Mouse (Mus musculus): ENCODE measurements around the gene Nfib. TPM values are rescaled to one million over a fixed set of nuclear protein-coding genes. Genes with fewer than 3 reads are reported as not detected.
A peak's percentile ranks its signal among the peaks of the same experiment; 100 is the strongest.

Nfib gene
- polyA plus RNA-seq, 1 experiment from 2014 or later: 41.4 TPM

- ATAC-seq: no peak
- H3K9me3 ChIP-seq: no peaks in the 10 kb centered on the region
- H3K4me2 ChIP-seq (replicated peaks): no peak overlapping the region
- no peaks in the 10 kb centered on the region for H3K36me3 ChIP-seq
- H3K4me1 ChIP-seq (replicated peaks): peaks cover 31% of the 10 kb centered on the region
- H3K27ac ChIP-seq: no peak overlapping the region
- WGBS: 63% methylated on average over 5 of the region's 5 CpGs
- no peak overlapping the region for H3K9ac ChIP-seq
- H3K27me3 ChIP-seq (replicated peaks): no peaks in the 10 kb centered on the region
- H3K4me3 ChIP-seq (replicated peaks): no peak overlapping the region
Observed at GRCm38 (mm10) chr4:82470212-82470937, 235.2 kb downstream of the Nfib start.

- H3K4me1 ChIP-seq (replicated peaks): peaks cover 39% of the 10 kb centered on the region
- ATAC-seq: no peak
- no peaks in the 10 kb centered on the region for H3K36me3 ChIP-seq
- H3K27ac ChIP-seq: no peak overlapping the region
- WGBS: 81% methylated on average over 3 of the region's 3 CpGs
- no peak overlapping the region for H3K4me3 ChIP-seq (replicated peaks)
- H3K4me2 ChIP-seq (replicated peaks): no peak overlapping the region
- no peak overlapping the region for H3K9ac ChIP-seq
- H3K9me3 ChIP-seq: no peaks in the 10 kb centered on the region
- no peaks in the 10 kb centered on the region for H3K27me3 ChIP-seq (replicated peaks)
Observed at GRCm38 (mm10) chr4:82468944-82469343, 236.6 kb downstream of the Nfib start.

- no peak for ATAC-seq
- H3K27me3 ChIP-seq (replicated peaks): no peaks in the 10 kb centered on the region
- no peak overlapping the region for H3K27ac ChIP-seq
- no peaks in the 10 kb centered on the region for H3K9me3 ChIP-seq
- peaks cover 36% of the 10 kb centered on the region for H3K4me1 ChIP-seq (replicated peaks)
- no peak overlapping the region for H3K4me3 ChIP-seq (replicated peaks)
- 56% methylated on average over 8 of the region's 8 CpGs for WGBS
- H3K9ac ChIP-seq: no peak overlapping the region
- H3K36me3 ChIP-seq: no peaks in the 10 kb centered on the region
- no peak overlapping the region for H3K4me2 ChIP-seq (replicated peaks)
Observed at GRCm38 (mm10) chr4:82466717-82467116, 238.8 kb downstream of the Nfib start.

GRCm38 (mm10) chr4:82466144-82466543 lies 239.4 kb downstream of the Nfib start:
- 53% methylated on average over 6 of the region's 6 CpGs for WGBS

GRCm38 (mm10) chr4:82464051-82464632 lies 241.4 kb downstream of the Nfib start:
- Histone ChIP-seq H3K4me1 (replicated peaks) (peaks cover 23% of the 10 kb centered on the region), H3K4me2 (replicated peaks) (peak overlapping the region; percentile 22), H3K9ac (no peak overlapping the region), H3K27ac (peak overlapping the region; percentile 58), H3K9me3 (no peaks in the 10 kb centered on the region), H3K4me3 (replicated peaks) (no peak overlapping the region), H3K36me3 (no peaks in the 10 kb centered on the region), H3K27me3 (replicated peaks) (no peaks in the 10 kb centered on the region)
- ATAC-seq: peak; percentile 76
- 32% methylated on average over 8 of the region's 8 CpGs for WGBS

More at GRCm38 (mm10) chr4:82466144-82466543, 239.4 kb downstream of the Nfib start:
- H3K4me3 ChIP-seq (replicated peaks): no peak overlapping the region
- no peak overlapping the region for H3K9ac ChIP-seq
- H3K36me3 ChIP-seq: no peaks in the 10 kb centered on the region
- 0 out of 2 replicates have a peak overlapping the region, but pooled peaks have one; percentile 41 for H3K27ac ChIP-seq
- ATAC-seq: no peak
- no peaks in the 10 kb centered on the region for H3K9me3 ChIP-seq
- H3K4me1 ChIP-seq (replicated peaks): peaks cover 31% of the 10 kb centered on the region
- H3K4me2 ChIP-seq (replicated peaks): 0 out of 2 replicates have a peak overlapping the region, but pooled peaks have one; percentile 3
- H3K27me3 ChIP-seq (replicated peaks): no peaks in the 10 kb centered on the region

GRCm38 (mm10) chr4:82463189-82463715 lies 242.3 kb downstream of the Nfib start:
- Histone ChIP-seq H3K4me2 (replicated peaks) (no peak overlapping the region), H3K9me3 (no peaks in the 10 kb centered on the region), H3K27me3 (replicated peaks) (no peaks in the 10 kb centered on the region), H3K27ac (no peak overlapping the region), H3K4me1 (replicated peaks) (peaks cover 25% of the 10 kb centered on the region), H3K9ac (no peak overlapping the region), H3K36me3 (no peaks in the 10 kb centered on the region), H3K4me3 (replicated peaks) (no peak overlapping the region)
- ATAC-seq: 0 out of 2 replicates have a peak, but pooled peaks have one; percentile 9
- 62% methylated on average over 7 of the region's 7 CpGs for WGBS

- Histone ChIP-seq H3K27ac (no peak overlapping the region), H3K36me3 (no peaks in the 10 kb centered on the region), H3K27me3 (replicated peaks) (no peaks in the 10 kb centered on the region), H3K4me1 (replicated peaks) (peaks cover 25% of the 10 kb centered on the region), H3K9me3 (no peaks in the 10 kb centered on the region), H3K9ac (no peak overlapping the region), H3K4me2 (replicated peaks) (no peak overlapping the region), H3K4me3 (replicated peaks) (no peak overlapping the region)
- ATAC-seq: no peak
- 89% methylated on average over 2 of the region's 2 CpGs for WGBS
Observed at GRCm38 (mm10) chr4:82461676-82462075, 243.9 kb downstream of the Nfib start.

GRCm38 (mm10) chr4:82458895-82459294 lies 246.7 kb downstream of the Nfib start:
- ATAC-seq: no peak
- Histone ChIP-seq H3K27me3 (replicated peaks) (no peaks in the 10 kb centered on the region), H3K9ac (no peak overlapping the region), H3K4me3 (replicated peaks) (no peak overlapping the region), H3K36me3 (no peaks in the 10 kb centered on the region), H3K4me2 (replicated peaks) (no peak overlapping the region), H3K27ac (no peak overlapping the region), H3K4me1 (replicated peaks) (peaks cover 9% of the 10 kb centered on the region), H3K9me3 (no peaks in the 10 kb centered on the region)
- 94% methylated on average over 10 of the region's 10 CpGs for WGBS

- Histone ChIP-seq H3K27ac (no peak overlapping the region), H3K9ac (no peak overlapping the region), H3K27me3 (replicated peaks) (no peaks in the 10 kb centered on the region), H3K9me3 (no peaks in the 10 kb centered on the region), H3K4me2 (replicated peaks) (no peak overlapping the region), H3K4me1 (replicated peaks) (0 out of 2 replicates have a peak, but pooled peaks cover 8% of the 10 kb centered on the region), H3K4me3 (replicated peaks) (no peak overlapping the region), H3K36me3 (no peaks in the 10 kb centered on the region)
- WGBS: 74% methylated on average over 5 of the region's 5 CpGs
- no peak for ATAC-seq
Observed at GRCm38 (mm10) chr4:82456908-82457307, 248.6 kb downstream of the Nfib start.

GRCm38 (mm10) chr4:82456323-82456713 lies 249.2 kb downstream of the Nfib start:
- H3K4me3 ChIP-seq (replicated peaks): no peak overlapping the region
- no peak for ATAC-seq
- H3K9ac ChIP-seq: no peak overlapping the region
- no peak overlapping the region for H3K27ac ChIP-seq
- H3K4me2 ChIP-seq (replicated peaks): no peak overlapping the region
- H3K9me3 ChIP-seq: no peaks in the 10 kb centered on the region
- H3K27me3 ChIP-seq (replicated peaks): no peaks in the 10 kb centered on the region
- WGBS: 42% methylated on average over 3 of the region's 3 CpGs
- 0 out of 2 replicates have a peak, but pooled peaks cover 8% of the 10 kb centered on the region for H3K4me1 ChIP-seq (replicated peaks)
- H3K36me3 ChIP-seq: no peaks in the 10 kb centered on the region

GRCm38 (mm10) chr4:82455617-82456322 lies 249.8 kb downstream of the Nfib start:
- H3K27me3 ChIP-seq (replicated peaks): no peaks in the 10 kb centered on the region
- no peak overlapping the region for H3K9ac ChIP-seq
- H3K4me3 ChIP-seq (replicated peaks): no peak overlapping the region
- H3K9me3 ChIP-seq: no peaks in the 10 kb centered on the region
- no peak overlapping the region for H3K27ac ChIP-seq
- no peaks in the 10 kb centered on the region for H3K36me3 ChIP-seq
- H3K4me2 ChIP-seq (replicated peaks): no peak overlapping the region
- no peak for ATAC-seq
- 93% methylated on average over 8 of the region's 8 CpGs for WGBS
- 0 out of 2 replicates have a peak, but pooled peaks cover 8% of the 10 kb centered on the region for H3K4me1 ChIP-seq (replicated peaks)

- Histone ChIP-seq H3K27ac (no peak overlapping the region), H3K27me3 (replicated peaks) (no peaks in the 10 kb centered on the region), H3K4me1 (replicated peaks) (0 out of 2 replicates have a peak, but pooled peaks cover 8% of the 10 kb centered on the region), H3K4me3 (replicated peaks) (no peak overlapping the region), H3K9me3 (no peaks in the 10 kb centered on the region), H3K4me2 (replicated peaks) (no peak overlapping the region), H3K36me3 (no peaks in the 10 kb centered on the region), H3K9ac (no peak overlapping the region)
- ATAC-seq: no peak
- 84% methylated on average over 4 of the region's 4 CpGs for WGBS
Observed at GRCm38 (mm10) chr4:82454989-82455388, 250.6 kb downstream of the Nfib start.

All from intestine, embryonic 15.5 days (tissue).